Mouse (Mus musculus): ENCODE measurements around the gene 4930539E08Rik.

The 4930539E08Rik gene

DNA sequence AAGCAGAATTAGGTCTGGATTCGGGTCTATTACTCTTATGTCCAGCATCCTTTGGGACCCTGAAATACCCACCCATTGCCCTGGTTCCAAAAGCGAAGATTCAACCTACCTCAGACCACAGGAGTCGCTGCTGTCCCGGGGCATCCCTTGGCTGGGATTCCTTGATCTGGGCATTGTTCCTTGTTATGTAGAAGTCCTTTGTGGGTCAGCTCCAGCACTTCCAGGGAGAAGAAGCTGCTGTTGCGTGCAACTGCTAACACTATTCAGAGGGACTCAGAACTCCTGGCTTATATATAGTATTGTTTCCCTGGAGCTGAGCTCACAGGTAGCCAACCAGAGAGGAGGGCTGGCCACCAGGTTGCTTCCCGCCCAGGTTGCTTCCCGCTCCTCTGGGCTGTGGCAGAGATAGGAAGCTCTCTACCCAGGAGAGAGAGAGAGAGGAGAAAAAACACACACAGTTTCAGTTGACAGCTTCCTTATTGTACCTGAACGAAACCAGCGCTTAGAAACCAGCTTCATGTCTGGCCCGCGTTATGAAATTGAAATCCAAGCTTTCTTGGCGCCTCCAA, at the start of gene 4930539E08Rik:
4930539E08Rik (minus strand) TSS at position 265 of the 569 bp plus-strand sequence.
- no peak for DNase-seq (ENCODE audit: low read depth, low spot score)

GRCm38 (mm10) chr17:28961596-28961995, 46.5 kb upstream of the 4930539E08Rik start:
- DNase-seq (ENCODE audit: low read depth, low spot score): no peak

- no peak for DNase-seq (ENCODE audit: low read depth, low spot score)
Observed at GRCm38 (mm10) chr17:28960597-28960996, 45.5 kb upstream of the 4930539E08Rik start.

- DNase-seq (ENCODE audit: low read depth, low spot score): no peak
Observed at GRCm38 (mm10) chr17:28954416-28954815, 39.3 kb upstream of the 4930539E08Rik start.

- no peak for DNase-seq (ENCODE audit: low read depth, low spot score)
Observed at GRCm38 (mm10) chr17:28953251-28953650, 38.1 kb upstream of the 4930539E08Rik start.

DNA sequence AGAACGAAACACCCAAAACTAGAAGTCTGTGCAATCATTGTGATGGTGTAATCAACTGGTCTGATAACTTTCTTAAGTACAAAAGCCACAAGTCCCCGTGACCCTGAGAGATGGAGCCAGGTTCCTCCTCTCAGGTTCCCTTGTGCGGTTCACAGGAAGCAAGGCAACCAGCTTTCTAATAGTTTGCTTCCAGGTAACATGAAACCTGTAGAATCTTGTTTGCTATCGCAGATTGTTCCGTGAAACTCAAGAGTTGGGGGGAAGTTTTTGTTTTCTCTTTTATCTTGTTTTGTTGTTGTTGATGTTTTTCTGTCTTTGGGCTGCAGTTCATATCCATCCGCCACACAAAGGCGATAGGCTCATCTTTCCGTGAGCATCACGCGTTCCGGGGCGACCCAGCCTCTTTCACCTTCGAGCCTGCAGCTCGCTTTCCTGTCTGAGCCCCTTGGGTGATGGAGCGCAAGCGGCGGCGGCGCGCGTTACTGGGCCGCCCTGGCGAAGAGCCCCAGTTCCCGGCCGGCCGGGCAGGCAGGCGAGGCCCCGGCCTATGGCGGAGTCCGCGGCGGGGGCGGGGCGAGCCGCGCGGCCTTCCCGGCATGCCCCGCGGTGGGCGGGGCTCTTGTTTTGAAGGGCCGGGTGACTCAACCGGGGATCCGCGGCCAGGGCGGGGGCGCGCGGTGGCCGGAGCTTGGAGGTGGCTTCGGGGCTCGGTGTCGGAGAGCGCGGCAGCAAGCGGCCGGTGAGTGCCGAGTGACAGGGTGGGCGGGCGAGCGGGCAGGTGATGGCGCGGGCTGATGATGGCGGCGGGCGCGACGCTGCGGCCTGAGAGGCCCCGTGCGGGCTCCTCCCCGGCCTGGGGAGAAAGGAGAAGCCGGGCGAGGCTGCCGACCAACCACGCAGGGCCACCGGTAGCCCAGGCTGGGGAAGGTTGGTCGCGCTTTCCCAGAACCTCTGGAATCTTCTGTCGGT, 37.0 kb upstream of the 4930539E08Rik start, which contains the start of gene Kctd20:
Kctd20 (plus strand) TSS at position 120 of the 969 bp plus-strand sequence.
- DNase-seq (ENCODE audit: low read depth, low spot score): peak; percentile 66

- no peak for DNase-seq (ENCODE audit: low read depth, low spot score)
Observed at GRCm38 (mm10) chr17:28950751-28951150, 35.6 kb upstream of the 4930539E08Rik start.

GRCm38 (mm10) chr17:28948661-28949060, 33.5 kb upstream of the 4930539E08Rik start:
- no peak for DNase-seq (ENCODE audit: low read depth, low spot score)

DNA sequence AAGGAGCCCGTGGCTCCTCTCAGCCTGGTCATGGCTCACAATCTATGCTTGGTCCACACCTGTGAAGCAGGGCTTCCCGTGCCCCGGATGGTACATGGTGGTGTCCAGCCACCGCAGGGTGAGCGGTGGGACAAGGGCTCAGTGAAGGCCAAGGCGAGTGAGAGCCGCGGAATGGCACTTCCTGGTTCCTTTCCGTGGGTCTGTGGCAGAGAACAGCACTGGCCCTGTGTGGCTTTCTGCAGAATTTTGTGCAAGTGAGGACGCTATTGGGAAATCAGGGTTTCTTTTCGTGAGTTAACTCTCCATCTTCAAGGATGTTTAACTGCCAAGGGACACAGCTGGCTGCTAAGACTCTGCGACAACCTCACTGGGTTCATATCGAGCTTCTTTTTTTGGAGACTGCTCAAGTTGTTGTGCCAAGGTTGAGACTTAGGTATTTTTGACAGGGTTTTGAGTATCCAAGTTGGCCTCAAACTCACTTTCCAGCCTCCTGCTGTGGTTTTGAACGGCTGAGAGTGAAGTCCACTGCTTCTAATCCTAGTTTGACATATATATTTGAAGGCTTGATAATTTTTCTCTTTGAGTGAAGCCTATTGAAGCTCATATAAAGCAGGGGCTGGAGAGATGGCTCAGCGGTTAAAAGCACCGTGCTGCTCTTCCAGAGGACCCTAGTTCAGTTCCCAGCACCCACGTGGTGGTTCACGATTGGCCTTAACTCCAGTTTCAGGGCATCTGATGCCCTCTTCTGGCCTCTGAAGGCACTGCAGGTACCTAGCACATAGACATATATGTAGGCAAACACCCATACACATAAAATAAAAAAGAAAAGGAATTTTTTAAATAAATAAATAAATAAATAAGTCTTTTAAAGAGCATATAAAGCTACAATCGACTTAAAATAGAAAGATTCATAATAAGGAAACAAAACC, 32.2 kb upstream of the 4930539E08Rik start:
- DNase-seq (ENCODE audit: low read depth, low spot score): no peak

DNA sequence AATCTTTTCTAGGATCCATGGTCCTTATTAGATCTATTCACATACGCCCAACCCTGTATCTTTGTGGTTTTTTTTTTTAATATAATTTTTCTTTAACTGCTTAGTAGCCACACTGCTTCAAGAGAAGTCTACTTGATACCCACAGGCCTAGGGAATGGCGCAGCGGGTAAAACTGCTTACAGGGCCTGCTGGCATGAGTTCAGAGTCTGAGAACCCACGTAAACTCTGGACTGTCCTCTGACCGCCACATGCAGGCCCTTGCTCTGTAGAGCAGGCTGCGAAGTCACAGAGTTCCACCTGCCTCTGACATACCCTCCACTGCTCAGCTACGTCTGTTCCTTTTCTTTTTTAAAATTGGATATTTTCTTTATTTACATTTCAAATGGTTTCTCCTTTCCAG, 29.4 kb upstream of the 4930539E08Rik start:
- no peak for DNase-seq (ENCODE audit: low read depth, low spot score)

GRCm38 (mm10) chr17:28943740-28944139, 28.6 kb upstream of the 4930539E08Rik start, which contains the start of gene Pxt1:
TSS of gene Pxt1 (minus strand) at chr17:28943840.
- DNase-seq (ENCODE audit: low read depth, low spot score): no peak

- peak; percentile 40 for DNase-seq (ENCODE audit: low read depth, low spot score)
Observed at GRCm38 (mm10) chr17:28942101-28942500, 27.0 kb upstream of the 4930539E08Rik start.

GRCm38 (mm10) chr17:28940776-28941555, 25.8 kb upstream of the 4930539E08Rik start:
- DNase-seq (ENCODE audit: low read depth, low spot score): no peak

DNA sequence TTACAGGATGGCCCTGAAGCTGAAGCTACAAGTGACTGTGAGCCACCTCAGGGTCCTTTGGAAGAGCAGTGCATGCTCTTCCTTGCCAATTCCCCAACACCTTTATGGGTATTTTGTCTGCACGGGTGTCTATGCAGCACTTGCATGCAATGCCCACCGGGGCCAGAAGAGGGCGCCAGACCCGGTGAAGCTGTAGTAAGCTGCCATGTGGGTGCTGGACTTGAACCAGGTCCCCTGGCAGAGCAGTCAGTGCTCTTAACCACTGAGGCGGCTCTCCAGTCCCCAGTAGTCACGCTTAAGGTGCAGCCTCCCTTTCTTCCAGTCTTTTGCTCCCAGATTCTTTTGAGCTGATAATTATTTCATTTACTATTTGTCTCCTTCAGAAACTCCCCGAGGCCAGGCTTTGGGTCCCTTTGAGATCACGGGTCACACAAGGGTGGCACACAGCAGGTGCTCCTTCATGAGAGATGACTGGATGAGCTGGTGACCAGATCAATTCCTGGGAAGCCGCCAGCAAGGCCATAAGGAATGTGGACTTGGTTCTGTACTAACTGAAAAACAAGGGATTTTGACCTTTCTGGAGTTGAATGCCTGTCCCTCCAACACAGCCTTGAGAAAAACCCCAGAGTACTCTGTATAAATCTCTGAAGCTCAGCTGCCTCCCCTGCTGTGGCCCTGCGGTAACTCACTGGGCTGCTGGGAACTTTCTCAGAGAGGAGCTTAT, 21.7 kb upstream of the 4930539E08Rik start:
- DNase-seq (ENCODE audit: low read depth, low spot score): no peak

- no peak for DNase-seq (ENCODE audit: low read depth, low spot score)
Observed at GRCm38 (mm10) chr17:28936133-28936532, 21.0 kb upstream of the 4930539E08Rik start.

DNA sequence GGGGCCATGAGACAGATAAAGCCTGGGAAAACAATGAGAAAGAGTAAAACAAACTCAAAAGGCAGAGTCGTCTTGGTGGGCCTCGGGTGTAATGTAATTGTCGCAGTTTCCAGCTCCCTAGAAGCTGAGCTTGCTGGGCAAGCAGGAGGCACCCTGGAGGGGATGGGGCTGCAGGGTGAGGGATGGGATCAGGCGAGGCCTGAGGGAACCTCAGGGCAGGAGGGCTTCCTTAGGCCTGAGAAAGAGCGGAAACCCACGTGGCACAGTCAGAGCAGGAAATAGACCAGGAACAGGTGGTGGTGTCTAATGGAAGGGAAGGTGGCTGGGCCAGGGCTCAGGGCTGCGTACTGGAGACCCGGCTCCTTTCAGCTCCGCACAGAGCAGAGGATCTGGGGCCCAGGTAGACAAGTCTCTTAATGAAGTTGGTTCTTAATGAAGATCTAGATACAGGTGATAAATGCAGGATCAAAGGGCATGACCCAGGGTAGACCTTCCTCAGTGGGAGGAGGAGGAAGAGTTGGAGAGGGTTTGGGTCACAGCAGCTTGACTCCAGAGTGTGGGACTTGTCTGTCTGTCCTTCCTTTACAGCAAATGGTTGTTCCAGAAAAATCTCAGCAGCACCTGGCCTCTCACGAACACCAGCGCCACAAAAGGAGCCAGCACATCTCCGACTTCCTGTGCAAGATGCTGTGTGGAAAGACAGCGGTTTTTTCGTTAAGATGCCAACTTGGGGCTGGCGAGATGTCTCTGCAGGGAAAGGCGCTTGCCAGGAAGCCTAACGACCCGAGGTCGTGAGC, 19.2 kb upstream of the 4930539E08Rik start:
- no peak for DNase-seq (ENCODE audit: low read depth, low spot score)

- DNase-seq (ENCODE audit: low read depth, low spot score): no peak
Observed at GRCm38 (mm10) chr17:28932274-28932673, 17.1 kb upstream of the 4930539E08Rik start.

DNA sequence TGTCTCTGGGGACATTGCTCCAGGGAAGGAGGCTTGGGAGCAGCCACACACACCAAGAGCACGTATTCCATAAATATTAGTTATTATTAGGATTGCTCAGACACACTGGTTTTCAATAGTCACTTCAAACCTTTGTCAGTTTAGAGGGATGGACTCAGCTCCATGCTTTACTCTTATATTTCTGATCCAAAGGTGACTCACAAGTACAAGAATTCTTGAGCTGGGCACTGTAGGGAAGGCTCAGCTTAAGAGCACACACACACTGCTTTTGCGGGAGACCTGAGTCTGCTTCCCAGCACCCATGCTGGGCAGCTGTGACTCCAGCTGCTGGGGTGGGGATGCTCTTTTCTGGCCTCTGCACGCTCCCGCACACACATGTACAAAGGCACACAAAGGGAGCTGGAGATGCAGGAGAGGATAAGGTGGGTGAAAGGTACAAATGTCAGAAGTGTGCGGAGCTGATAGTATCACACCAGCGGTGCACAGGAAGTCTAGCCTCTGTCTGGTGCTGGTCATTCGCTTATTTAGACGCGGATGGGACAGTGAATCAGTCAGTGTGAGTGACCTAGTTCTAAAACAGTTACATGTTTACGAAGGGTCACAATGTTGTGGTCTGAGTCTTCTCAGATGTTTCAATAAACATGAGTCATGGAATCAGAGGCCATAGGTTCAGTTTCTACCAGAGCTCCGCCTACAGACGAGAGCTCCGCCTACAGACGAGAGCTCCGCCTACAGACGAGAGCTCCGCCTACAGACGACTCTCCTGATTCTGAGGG, 16.5 kb upstream of the 4930539E08Rik start:
- no peak for DNase-seq (ENCODE audit: low read depth, low spot score)
